Mouse (Mus musculus): ENCODE measurements around the gene Hoxc12. TPM values are rescaled to one million over a fixed set of nuclear protein-coding genes. Genes with fewer than 3 reads are reported as not detected.

The Hoxc12 gene
- total and polyA plus RNA-seq, 3 experiments = not detected

DNA sequence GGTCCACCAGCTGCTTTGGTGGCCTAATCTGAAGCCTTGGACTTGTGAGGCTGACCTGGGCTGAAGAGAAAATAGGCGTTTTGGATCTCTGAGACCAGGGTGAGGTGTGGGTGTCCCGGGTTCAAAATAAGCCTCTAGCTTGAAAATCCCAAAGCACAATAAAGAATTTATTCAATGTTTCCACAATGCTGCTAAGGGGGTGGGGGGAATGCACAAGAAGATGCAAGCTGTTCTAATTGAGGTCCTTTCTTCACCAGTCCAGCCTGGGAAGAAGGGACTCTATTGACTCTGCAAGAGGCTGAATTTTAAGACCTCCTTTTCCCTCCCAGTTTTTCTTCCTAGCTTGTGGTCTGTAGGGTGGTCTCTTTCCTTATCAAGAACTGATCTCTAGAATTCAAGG is 14.3 kb downstream of the Hoxc12 start:
- Histone ChIP-seq H3K4me1 (ENCODE audit: control insufficient read depth in 1 of 2, insufficient read depth in 2 of 2, low read length in 2 of 2) (peaks cover 4 to 5% of the 10 kb centered on the region in 2 experiments; a peak in 2 of 4 replicates), H3K9me3 (replicated peaks; ENCODE audit: insufficient read depth, low read length) (no peaks in the 10 kb centered on the region), H3K27me3 (ENCODE audit: control insufficient read depth in 1 of 2, insufficient read depth in 2 of 2, low read length in 2 of 2) (peaks cover 22 to 38% of the 10 kb centered on the region in 2 experiments), H3K36me3 (ENCODE audit: control insufficient read depth in 1 of 2, insufficient read depth in 2 of 2, low read length in 2 of 2) (peaks cover 0 to 2% of the 10 kb centered on the region in 2 experiments; a peak in 1 of 4 replicates), H3K4me3 (ENCODE audit: control insufficient read depth in 1 of 2, insufficient read depth in 1 of 2, low read depth in 2 of 2, low read length in 2 of 2) (no peak overlapping the region), H3K79me2 (ENCODE audit: control insufficient read depth, insufficient read depth, low read length, poor library complexity) (no peaks in the 10 kb centered on the region), H3K27ac (ENCODE audit: control insufficient read depth, low read depth, low read length) (no peak overlapping the region), H3K9ac (ENCODE audit: control insufficient read depth, low read depth, low read length, poor library complexity, severe bottlenecking) (no peak overlapping the region)
- DNase-seq (ENCODE audit: low read depth, low spot score) = no peak
- TF ChIP-seq CHD2 (IDR thresholded peaks at IDR 0.05; ENCODE audit: low read length) (no peak), MYB (IDR thresholded peaks at IDR 0.05; ENCODE audit: low read depth, low read length) (no peak), RCOR1 (IDR thresholded peaks at IDR 0.05; ENCODE audit: low read depth, low read length) (no peak), SMC3 (IDR thresholded peaks at IDR 0.05; ENCODE audit: low read depth, low read length) (no peak), HCFC1 (IDR thresholded peaks at IDR 0.05; ENCODE audit: low read depth, low read length) (no peak), NRF1 (IDR thresholded peaks at IDR 0.05; ENCODE audit: insufficient read depth, low read depth, low read length, poor library complexity, severe bottlenecking) (no peak), GATA1 (IDR thresholded peaks at IDR 0.05; ENCODE audit: low read depth, low read length) (no peak), ETS1 (IDR thresholded peaks at IDR 0.05; ENCODE audit: low read depth, low read length) (no peak), ELF1 (IDR thresholded peaks at IDR 0.05; ENCODE audit: low read depth, low read length) (no peak), MAFK (IDR thresholded peaks at IDR 0.05; ENCODE audit: borderline replicate concordance, low read depth, low read length) (no peak), USF2 (IDR thresholded peaks at IDR 0.05; ENCODE audit: borderline replicate concordance in 1 of 2, insufficient read depth in 1 of 2, low read depth in 1 of 2, low read length in 2 of 2) (no peak), MYC (IDR thresholded peaks at IDR 0.05; ENCODE audit: low read depth, low read length) (no peak), MAX (IDR thresholded peaks at IDR 0.05; ENCODE audit: low read length) (no peak), CHD1 (IDR thresholded peaks at IDR 0.05; ENCODE audit: low read depth, low read length) (no peak), E2F4 (IDR thresholded peaks at IDR 0.05; ENCODE audit: borderline replicate concordance, low read depth, low read length) (no peak), JUND (IDR thresholded peaks at IDR 0.05; ENCODE audit: low read depth, low read length) (no peak), MXI1 (IDR thresholded peaks at IDR 0.05; ENCODE audit: low read depth, low read length) (no peak), NELFE (IDR thresholded peaks at IDR 0.05; ENCODE audit: low read depth, low read length) (no peak), GABPA (IDR thresholded peaks at IDR 0.05; ENCODE audit: low read depth, low read length) (no peak), POLR2AphosphoS5 (IDR thresholded peaks at IDR 0.05; ENCODE audit: borderline replicate concordance, low read depth, low read length) (no peak)

- Histone ChIP-seq H3K9me3 (replicated peaks; ENCODE audit: insufficient read depth, low read length) (no peaks in the 10 kb centered on the region), H3K27ac (ENCODE audit: control insufficient read depth, low read depth, low read length) (no peak overlapping the region), H3K9ac (ENCODE audit: control insufficient read depth, low read depth, low read length, poor library complexity, severe bottlenecking) (no peak overlapping the region), H3K27me3 (ENCODE audit: control insufficient read depth in 1 of 2, insufficient read depth in 2 of 2, low read length in 2 of 2) (peaks cover 25 to 37% of the 10 kb centered on the region in 2 experiments), H3K4me3 (ENCODE audit: control insufficient read depth in 1 of 2, insufficient read depth in 1 of 2, low read depth in 2 of 2, low read length in 2 of 2) (no peak overlapping the region), H3K36me3 (ENCODE audit: control insufficient read depth in 1 of 2, insufficient read depth in 2 of 2, low read length in 2 of 2) (no peaks in the 10 kb centered on the region), H3K79me2 (ENCODE audit: control insufficient read depth, insufficient read depth, low read length, poor library complexity) (no peaks in the 10 kb centered on the region), H3K4me1 (ENCODE audit: control insufficient read depth in 1 of 2, insufficient read depth in 2 of 2, low read length in 2 of 2) (no peaks in the 10 kb centered on the region)
- no peak for TF ChIP-seq ETS1 (IDR thresholded peaks at IDR 0.05; ENCODE audit: low read depth, low read length)
- no peak for TF ChIP-seq ZMIZ1 (IDR thresholded peaks at IDR 0.05; ENCODE audit: low read depth, low read length)
- no peak for TF ChIP-seq MXI1 (IDR thresholded peaks at IDR 0.05; ENCODE audit: low read depth, low read length)
- TF ChIP-seq SIN3A (IDR thresholded peaks at IDR 0.05; ENCODE audit: low read length) = no peak
- no peak for TF ChIP-seq NRF1 (IDR thresholded peaks at IDR 0.05; ENCODE audit: insufficient read depth, low read depth, low read length, poor library complexity, severe bottlenecking)
- TF ChIP-seq NELFE (IDR thresholded peaks at IDR 0.05; ENCODE audit: low read depth, low read length) = no peak
- no peak for TF ChIP-seq MAFK (IDR thresholded peaks at IDR 0.05; ENCODE audit: borderline replicate concordance, low read depth, low read length)
- no peak for TF ChIP-seq POLR2AphosphoS5 (IDR thresholded peaks at IDR 0.05; ENCODE audit: borderline replicate concordance, low read depth, low read length)
- TF ChIP-seq MAZ (IDR thresholded peaks at IDR 0.05; ENCODE audit: low read depth, low read length) = no peak
- no peak for TF ChIP-seq USF1 (IDR thresholded peaks at IDR 0.05; ENCODE audit: low read depth, low read length)
- TF ChIP-seq E2F4 (IDR thresholded peaks at IDR 0.05; ENCODE audit: borderline replicate concordance, low read depth, low read length) = no peak
- TF ChIP-seq EP300 (IDR thresholded peaks at IDR 0.05; ENCODE audit: low read depth in 1 of 2, low read length in 2 of 2) = no peak
- no peak for TF ChIP-seq ELF1 (IDR thresholded peaks at IDR 0.05; ENCODE audit: low read depth, low read length)
- TF ChIP-seq ZC3H11A (IDR thresholded peaks at IDR 0.05; ENCODE audit: low read depth, low read length) = no peak
- no peak for TF ChIP-seq USF2 (IDR thresholded peaks at IDR 0.05; ENCODE audit: borderline replicate concordance in 1 of 2, insufficient read depth in 1 of 2, low read depth in 1 of 2, low read length in 2 of 2)
- TF ChIP-seq ZKSCAN1 (IDR thresholded peaks at IDR 0.05; ENCODE audit: low read depth, low read length) = no peak
- TF ChIP-seq MAX (IDR thresholded peaks at IDR 0.05; ENCODE audit: low read length) = no peak
- no peak for TF ChIP-seq CHD2 (IDR thresholded peaks at IDR 0.05; ENCODE audit: low read length)
- TF ChIP-seq UBTF (IDR thresholded peaks at IDR 0.05; ENCODE audit: borderline replicate concordance, insufficient read depth, low read depth, low read length) = no peak
- no peak for TF ChIP-seq SMC3 (IDR thresholded peaks at IDR 0.05; ENCODE audit: low read depth, low read length)
- DNase-seq (ENCODE audit: low read depth, low spot score) = no peak
Observed at GRCm38 (mm10) chr15:102953561-102953960, 17.0 kb downstream of the Hoxc12 start.

Data from MEL (cell line).